Mouse (Mus musculus) heart, embryonic 13.5 days (tissue): ENCODE results near the gene Olfr137. TPM values are rescaled to one million over a fixed set of nuclear protein-coding genes. Genes with fewer than 3 reads are reported as not detected.

Experiments
- ATAC-seq: fragments of 200-750 bp; cut with Nextera tagmentation; 2 replicates; pipeline ENCODE4 v1.8.0; 2017; ENCODE audit warnings: moderate TSS enrichment; ENCODE audit not compliant: insufficient number of reproducible peaks, low FRiP score, low TSS enrichment; ENCODE audit errors: extremely low read depth
- H3K27ac ChIP-seq: fragments of 300-500 bp; sonication (generic); replicated peaks from 2 replicates; pipeline ENCODE4 v1.5.1; 2015; ENCODE audit warnings: moderate library complexity, mild to moderate bottlenecking, inconsistent platforms
- H3K27me3 ChIP-seq: fragments of 300-500 bp; sonication (generic); replicated peaks from 2 replicates; pipeline ENCODE4 v1.6.1; 2015; ENCODE audit warnings: mild to moderate bottlenecking, inconsistent platforms
- H3K36me3 ChIP-seq: fragments of 300-500 bp; sonication (generic); 2 replicates; pipeline ENCODE4 v1.6.1; 2015; ENCODE audit warnings: mild to moderate bottlenecking, inconsistent platforms
- H3K4me1 ChIP-seq: fragments of 300-500 bp; sonication (generic); 2 replicates; pipeline ENCODE4 v1.6.1; 2015; ENCODE audit warnings: inconsistent platforms
- H3K4me2 ChIP-seq: fragments of 300-500 bp; sonication (generic); 2 replicates; pipeline ENCODE4 v1.6.1; 2015; ENCODE audit warnings: inconsistent platforms, mild to moderate bottlenecking, moderate library complexity
- H3K4me3 ChIP-seq: fragments of 300-500 bp; sonication (generic); 2 replicates; pipeline ENCODE4 v1.5.1; 2015; ENCODE audit warnings: moderate library complexity, mild to moderate bottlenecking, inconsistent platforms
- H3K9ac ChIP-seq: fragments of 300-500 bp; sonication (generic); 2 replicates; pipeline ENCODE4 v1.6.1; 2015; ENCODE audit warnings: inconsistent platforms, mild to moderate bottlenecking, moderate library complexity
- H3K9me3 ChIP-seq: fragments of 300-500 bp; sonication (generic); 2 replicates; pipeline ENCODE4 v1.6.1; 2016; ENCODE audit warnings: inconsistent platforms
- WGBS: fragments of 180-500 bp; shearing (Covaris S2); methylation state at CpG from one replicate; pipeline ENCODE4 v1.1.7; 2015; ENCODE audit warnings: mixed read lengths; 5-methylcytosine and 5-hydroxymethylcytosine counted together
- polyA plus RNA-seq: library from polyadenylated mRNA; unstranded; fragments of >200 nt; fragmentation: Nextera tagmentation; extraction: Ambion mirVana; gene quantifications from 2 replicates; pipeline ENCODE4 v1.2.1, GENCODE M21; 2015

Olfr137 gene
- polyA plus RNA-seq = not detected in 2 replicates

GRCm38 (mm10) chr17:38307470-38307869 lies at the start of gene Olfr137:
Gene Olfr137 (minus strand): TSS chr17:38307570.
- Histone ChIP-seq H3K4me3 (no peak within 1 kb of the TSS), H3K27me3 (no peaks in the 10 kb centered on the region), H3K36me3 (no peaks in the 10 kb centered on the region), H3K9ac (no peak within 1 kb of the TSS), H3K27ac (no peak within 1 kb of the TSS), H3K4me2 (no peak within 1 kb of the TSS), H3K4me1 (no peaks in the 10 kb centered on the region), H3K9me3 (peaks cover 11% of the 10 kb centered on the region; the same call in 1 of the 2 replicates)
- no peak for ATAC-seq

GRCm38 (mm10) chr17:38329531-38329930 lies 22.2 kb upstream of the Olfr137 start, which contains the start of gene Olfr136:
Gene Olfr136 (plus strand): TSS chr17:38329831.
- H3K9ac ChIP-seq = no peak within 1 kb of the TSS
- H3K27ac ChIP-seq = no peak within 1 kb of the TSS
- H3K9me3 ChIP-seq = peaks cover 6% of the 10 kb centered on the region; the same call in 1 of the 2 replicates
- no peaks in the 10 kb centered on the region for H3K4me1 ChIP-seq
- H3K36me3 ChIP-seq = no peaks in the 10 kb centered on the region
- ATAC-seq = no peak
- no peak within 1 kb of the TSS for H3K4me2 ChIP-seq
- H3K27me3 ChIP-seq = no peaks in the 10 kb centered on the region
- no peak within 1 kb of the TSS for H3K4me3 ChIP-seq

- Histone ChIP-seq H3K27me3 (no peaks in the 10 kb centered on the region), H3K9me3 (0 out of 2 replicates have a peak, but pooled peaks cover 6% of the 10 kb centered on the region), H3K4me3 (no peak within 1 kb of the TSS), H3K27ac (no peak within 1 kb of the TSS), H3K4me2 (no peak within 1 kb of the TSS), H3K9ac (no peak within 1 kb of the TSS), H3K4me1 (no peaks in the 10 kb centered on the region), H3K36me3 (no peaks in the 10 kb centered on the region)
- no peak for ATAC-seq
- 61% methylated on average over 1 of the region's 1 CpGs for WGBS
Observed at GRCm38 (mm10) chr17:38260735-38261134, 46.6 kb downstream of the Olfr137 start, which contains the start of gene Olfr138. Gene Olfr138 (plus strand): TSS chr17:38261035.

Other genes with a start within 250 kb of the Olfr137 start
- gene Olfr129, start 247.5 kb downstream of the Olfr137 start, polyA plus RNA-seq = not detected in 2 replicates
- gene Olfr130, start 243.6 kb downstream of the Olfr137 start, polyA plus RNA-seq = not detected in 2 replicates
- not detected in 2 replicates for gene Olfr131, start 218.9 kb downstream of the Olfr137 start, polyA plus RNA-seq
- gene Olfr132, start 173.0 kb downstream of the Olfr137 start, polyA plus RNA-seq = not detected in 2 replicates
- not detected in 2 replicates for gene Olfr133, start 162.3 kb downstream of the Olfr137 start, polyA plus RNA-seq
- not detected in 2 replicates for gene Olfr134, start 136.2 kb downstream of the Olfr137 start, polyA plus RNA-seq
- not detected in 2 replicates for gene Olfr135, start 103.2 kb downstream of the Olfr137 start, polyA plus RNA-seq
- not detected in 2 replicates for gene Olfr138, start 46.5 kb downstream of the Olfr137 start, polyA plus RNA-seq
- gene Olfr136, start 22.3 kb upstream of the Olfr137 start, polyA plus RNA-seq = not detected in 2 replicates
- gene Esp36, start 112.6 kb upstream of the Olfr137 start, polyA plus RNA-seq = not detected in 2 replicates
- gene Esp34, start 246.6 kb upstream of the Olfr137 start, polyA plus RNA-seq = not detected in 2 replicates